Mouse (Mus musculus): Measurements from ENCODE around the gene Smyd3. TPM values are rescaled to one million over a fixed set of nuclear protein-coding genes. Genes with fewer than 3 reads are reported as not detected.
A peak's percentile ranks its signal among the peaks of the same experiment; 100 is the strongest.

Smyd3 gene
- polyA plus RNA-seq, 1 experiment from 2014 or later = 22.3 TPM

- Histone ChIP-seq H3K27me3 (replicated peaks; ENCODE audit: control insufficient read depth, insufficient read depth, low read length) (no peaks in the 10 kb centered on the region), H3K27ac (ENCODE audit: low read depth) (no peak overlapping the region), H3K4me1 (replicated peaks; ENCODE audit: control insufficient read depth, insufficient read depth, low read length) (no peaks in the 10 kb centered on the region), H3K36me3 (ENCODE audit: control insufficient read depth, insufficient read depth, low read length) (no peaks in the 10 kb centered on the region), H3K9me3 (ENCODE audit: control insufficient read depth, low read length) (no peaks in the 10 kb centered on the region), H3K9ac (ENCODE audit: low read length) (no peak overlapping the region), H3K4me3 (ENCODE audit: low read depth, low read length) (no peak overlapping the region), H3K4me2 (ENCODE audit: low read length) (no peak overlapping the region)
- no peak for DNase-seq (ENCODE audit: low spot score)
- WGBS = 70% methylated on average over 5 of the region's 5 CpGs
- ATAC-seq (replicated peaks; ENCODE audit: low FRiP score, low TSS enrichment, low read depth) = no peak
These were observed 35.5 kb upstream of the Smyd3 start for GRCm38 (mm10) chr1:179553197-179553948.

- Histone ChIP-seq H3K4me1 (replicated peaks; ENCODE audit: control insufficient read depth, insufficient read depth, low read length) (peaks cover 4% of the 10 kb centered on the region; the same call in 1 of the 2 replicates), H3K9me3 (ENCODE audit: control insufficient read depth, low read length) (no peaks in the 10 kb centered on the region), H3K4me2 (ENCODE audit: low read length) (no peak overlapping the region), H3K36me3 (ENCODE audit: control insufficient read depth, insufficient read depth, low read length) (no peaks in the 10 kb centered on the region), H3K27ac (ENCODE audit: low read depth) (no peak overlapping the region), H3K9ac (ENCODE audit: low read length) (no peak overlapping the region), H3K27me3 (replicated peaks; ENCODE audit: control insufficient read depth, insufficient read depth, low read length) (no peaks in the 10 kb centered on the region), H3K4me3 (ENCODE audit: low read depth, low read length) (no peak overlapping the region)
- 50% methylated on average over 7 of the region's 7 CpGs for WGBS
- ATAC-seq (replicated peaks; ENCODE audit: low FRiP score, low TSS enrichment, low read depth) = no peak
- DNase-seq (ENCODE audit: low spot score) = no peak
These were observed 34.9 kb upstream of the Smyd3 start for GRCm38 (mm10) chr1:179552751-179553150.

- ATAC-seq (replicated peaks; ENCODE audit: low FRiP score, low TSS enrichment, low read depth) (no peak), DNase-seq (ENCODE audit: low spot score) (no peak)
- H3K9me3 ChIP-seq (ENCODE audit: control insufficient read depth, low read length) = no peaks in the 10 kb centered on the region
- H3K4me1 ChIP-seq (replicated peaks; ENCODE audit: control insufficient read depth, insufficient read depth, low read length) = peaks cover 11% of the 10 kb centered on the region; the same call in 1 of the 2 replicates
- H3K9ac ChIP-seq (ENCODE audit: low read length) = no peak overlapping the region
- H3K4me2 ChIP-seq (ENCODE audit: low read length) = no peak overlapping the region
- no peak overlapping the region for H3K4me3 ChIP-seq (ENCODE audit: low read depth, low read length)
- no peaks in the 10 kb centered on the region for H3K36me3 ChIP-seq (ENCODE audit: control insufficient read depth, insufficient read depth, low read length)
- WGBS = 88% methylated on average over 4 of the region's 4 CpGs
- no peaks in the 10 kb centered on the region for H3K27me3 ChIP-seq (replicated peaks; ENCODE audit: control insufficient read depth, insufficient read depth, low read length)
- no peak overlapping the region for H3K27ac ChIP-seq (ENCODE audit: low read depth)
These were observed 34.1 kb upstream of the Smyd3 start for GRCm38 (mm10) chr1:179551921-179552320.

GRCm38 (mm10) chr1:179551336-179551735, 33.5 kb upstream of the Smyd3 start:
- Histone ChIP-seq H3K9ac (ENCODE audit: low read length) (no peak overlapping the region), H3K4me2 (ENCODE audit: low read length) (no peak overlapping the region), H3K4me3 (ENCODE audit: low read depth, low read length) (no peak overlapping the region), H3K9me3 (ENCODE audit: control insufficient read depth, low read length) (no peaks in the 10 kb centered on the region), H3K27me3 (replicated peaks; ENCODE audit: control insufficient read depth, insufficient read depth, low read length) (no peaks in the 10 kb centered on the region), H3K36me3 (ENCODE audit: control insufficient read depth, insufficient read depth, low read length) (no peaks in the 10 kb centered on the region), H3K27ac (ENCODE audit: low read depth) (no peak overlapping the region), H3K4me1 (replicated peaks; ENCODE audit: control insufficient read depth, insufficient read depth, low read length) (peaks cover 11% of the 10 kb centered on the region; the same call in 1 of the 2 replicates)
- WGBS = 86% methylated on average over 3 of the region's 3 CpGs
- DNase-seq (ENCODE audit: low spot score) = no peak
- ATAC-seq (replicated peaks; ENCODE audit: low FRiP score, low TSS enrichment, low read depth) = no peak

- H3K9me3 ChIP-seq (ENCODE audit: control insufficient read depth, low read length) = no peaks in the 10 kb centered on the region
- no peak overlapping the region for H3K9ac ChIP-seq (ENCODE audit: low read length)
- peaks cover 19% of the 10 kb centered on the region for H3K4me1 ChIP-seq (replicated peaks; ENCODE audit: control insufficient read depth, insufficient read depth, low read length)
- no peak overlapping the region for H3K4me3 ChIP-seq (ENCODE audit: low read depth, low read length)
- no peak overlapping the region for H3K4me2 ChIP-seq (ENCODE audit: low read length)
- no peak for ATAC-seq (replicated peaks; ENCODE audit: low FRiP score, low TSS enrichment, low read depth)
- no peak overlapping the region for H3K27ac ChIP-seq (ENCODE audit: low read depth)
- no peaks in the 10 kb centered on the region for H3K27me3 ChIP-seq (replicated peaks; ENCODE audit: control insufficient read depth, insufficient read depth, low read length)
- no peaks in the 10 kb centered on the region for H3K36me3 ChIP-seq (ENCODE audit: control insufficient read depth, insufficient read depth, low read length)
- DNase-seq (ENCODE audit: low spot score) = no peak
- WGBS = 90% methylated on average over 5 of the region's 5 CpGs
These were observed 31.3 kb upstream of the Smyd3 start for GRCm38 (mm10) chr1:179548996-179549752.

- H3K9ac ChIP-seq (ENCODE audit: low read length) = no peak overlapping the region
- H3K9me3 ChIP-seq (ENCODE audit: control insufficient read depth, low read length) = no peaks in the 10 kb centered on the region
- no peaks in the 10 kb centered on the region for H3K27me3 ChIP-seq (replicated peaks; ENCODE audit: control insufficient read depth, insufficient read depth, low read length)
- H3K4me2 ChIP-seq (ENCODE audit: low read length) = no peak overlapping the region; the same call in 1 of the 2 replicates
- DNase-seq (ENCODE audit: low spot score) = no peak
- no peak overlapping the region for H3K27ac ChIP-seq (ENCODE audit: low read depth)
- WGBS = 74% methylated on average over 11 of the region's 11 CpGs
- ATAC-seq (replicated peaks; ENCODE audit: low FRiP score, low TSS enrichment, low read depth) = no peak
- H3K4me1 ChIP-seq (replicated peaks; ENCODE audit: control insufficient read depth, insufficient read depth, low read length) = peaks cover 19% of the 10 kb centered on the region
- no peak overlapping the region for H3K4me3 ChIP-seq (ENCODE audit: low read depth, low read length)
- no peaks in the 10 kb centered on the region for H3K36me3 ChIP-seq (ENCODE audit: control insufficient read depth, insufficient read depth, low read length)
These were observed 30.4 kb upstream of the Smyd3 start for GRCm38 (mm10) chr1:179548220-179548619.

- Histone ChIP-seq H3K4me1 (replicated peaks; ENCODE audit: control insufficient read depth, insufficient read depth, low read length) (peaks cover 19% of the 10 kb centered on the region), H3K27ac (ENCODE audit: low read depth) (no peak overlapping the region), H3K36me3 (ENCODE audit: control insufficient read depth, insufficient read depth, low read length) (no peaks in the 10 kb centered on the region), H3K4me2 (ENCODE audit: low read length) (peak overlapping the region; percentile 71), H3K4me3 (ENCODE audit: low read depth, low read length) (peak overlapping the region; percentile 69), H3K27me3 (replicated peaks; ENCODE audit: control insufficient read depth, insufficient read depth, low read length) (no peaks in the 10 kb centered on the region), H3K9ac (ENCODE audit: low read length) (peak overlapping the region; percentile 64), H3K9me3 (ENCODE audit: control insufficient read depth, low read length) (no peaks in the 10 kb centered on the region)
- ATAC-seq (replicated peaks; ENCODE audit: low FRiP score, low TSS enrichment, low read depth) = no peak
- no peak for DNase-seq (ENCODE audit: low spot score)
- WGBS = 15% methylated on average over 5 of the region's 5 CpGs
These were observed 29.3 kb upstream of the Smyd3 start for GRCm38 (mm10) chr1:179547176-179547575.

GRCm38 (mm10) chr1:179546551-179546917, 28.7 kb upstream of the Smyd3 start:
- under 1% methylated on average over 34 of the region's 44 CpGs for WGBS
- Histone ChIP-seq H3K4me1 (replicated peaks; ENCODE audit: control insufficient read depth, insufficient read depth, low read length) (peaks cover 19% of the 10 kb centered on the region), H3K4me2 (ENCODE audit: low read length) (peak overlapping the region; percentile 71), H3K9me3 (ENCODE audit: control insufficient read depth, low read length) (no peaks in the 10 kb centered on the region), H3K27ac (ENCODE audit: low read depth) (peak overlapping the region; percentile 75), H3K4me3 (ENCODE audit: low read depth, low read length) (peak overlapping the region; percentile 69), H3K9ac (ENCODE audit: low read length) (peak overlapping the region; percentile 64), H3K36me3 (ENCODE audit: control insufficient read depth, insufficient read depth, low read length) (no peaks in the 10 kb centered on the region), H3K27me3 (replicated peaks; ENCODE audit: control insufficient read depth, insufficient read depth, low read length) (no peaks in the 10 kb centered on the region)
- ATAC-seq (replicated peaks; ENCODE audit: low FRiP score, low TSS enrichment, low read depth) (peak; percentile 87), DNase-seq (ENCODE audit: low spot score) (no peak)
